Mouse (Mus musculus) forebrain, embryonic 10.5 days (tissue): ENCODE data around the gene Hist1h4c. TPM values are rescaled to one million over a fixed set of nuclear protein-coding genes. Genes with fewer than 3 reads are reported as not detected.
A peak's percentile ranks its signal among the peaks of the same experiment; 100 is the strongest.
"Not testable (repeated sequence)": the region's sequence is repeated elsewhere in the genome, so short reads cannot be mapped to it uniquely, and the experiment has no call there.

Source experiments
- DNase-seq: peaks from one replicate; pipeline ENCODE4 v3.0.0-alpha.2; 2017; ENCODE audit warnings: low spot score; ENCODE audit errors: extremely low spot score
- H3K27ac ChIP-seq: fragments of 300-500 bp; sonication (generic); 2 replicates; pipeline ENCODE4 v1.5.1; 2016; ENCODE audit warnings: mild to moderate bottlenecking
- H3K27me3 ChIP-seq: fragments of 300-500 bp; sonication (generic); 2 replicates; pipeline ENCODE4 v1.6.1; 2016; ENCODE audit warnings: mild to moderate bottlenecking; ENCODE audit not compliant: poor library complexity, severe bottlenecking
- H3K36me3 ChIP-seq: fragments of 300-500 bp; sonication (generic); replicated peaks from 2 replicates; pipeline ENCODE4 v1.6.1; 2016; ENCODE audit warnings: mild to moderate bottlenecking, moderate library complexity
- H3K4me1 ChIP-seq: fragments of 300-500 bp; sonication (generic); 2 replicates; pipeline ENCODE4 v1.6.1; 2016
- H3K4me3 ChIP-seq: fragments of 300-500 bp; sonication (generic); 2 replicates; pipeline ENCODE4 v1.5.1; 2016; ENCODE audit warnings: mild to moderate bottlenecking, moderate library complexity
- H3K9me3 ChIP-seq: fragments of 300-500 bp; sonication (generic); 2 replicates; pipeline ENCODE4 v1.6.1; 2016; ENCODE audit warnings: mild to moderate bottlenecking, moderate library complexity
- WGBS: fragments of 180-500 bp; shearing (Covaris S2); methylation state at CpG from one replicate; pipeline ENCODE4 v1.1.7; 2016; 5-methylcytosine and 5-hydroxymethylcytosine counted together
- polyA plus RNA-seq: library from polyadenylated mRNA; unstranded; fragments of >200 nt; fragmentation: Nextera tagmentation; extraction: Ambion mirVana; gene quantifications from 2 replicates; pipeline ENCODE4 v1.2.1, GENCODE M21; 2016

The Hist1h4c gene
- polyA plus RNA-seq, 1 experiment from 2014 or later: 4.5 TPM

- H3K36me3 ChIP-seq: no peaks in the 10 kb centered on the region
- peak overlapping the region; percentile 93 for H3K27ac ChIP-seq
- H3K27me3 ChIP-seq: no peaks in the 10 kb centered on the region
- DNase-seq: no peak
- 78% methylated on average over 4 of the region's 4 CpGs for WGBS
- H3K9me3 ChIP-seq: no peaks in the 10 kb centered on the region
- H3K4me3 ChIP-seq: peak overlapping the region; percentile 54
- peaks cover 28% of the 10 kb centered on the region for H3K4me1 ChIP-seq
Measured at GRCm38 (mm10) chr13:23685966-23686365, 12.3 kb downstream of the Hist1h4c start.

DNA sequence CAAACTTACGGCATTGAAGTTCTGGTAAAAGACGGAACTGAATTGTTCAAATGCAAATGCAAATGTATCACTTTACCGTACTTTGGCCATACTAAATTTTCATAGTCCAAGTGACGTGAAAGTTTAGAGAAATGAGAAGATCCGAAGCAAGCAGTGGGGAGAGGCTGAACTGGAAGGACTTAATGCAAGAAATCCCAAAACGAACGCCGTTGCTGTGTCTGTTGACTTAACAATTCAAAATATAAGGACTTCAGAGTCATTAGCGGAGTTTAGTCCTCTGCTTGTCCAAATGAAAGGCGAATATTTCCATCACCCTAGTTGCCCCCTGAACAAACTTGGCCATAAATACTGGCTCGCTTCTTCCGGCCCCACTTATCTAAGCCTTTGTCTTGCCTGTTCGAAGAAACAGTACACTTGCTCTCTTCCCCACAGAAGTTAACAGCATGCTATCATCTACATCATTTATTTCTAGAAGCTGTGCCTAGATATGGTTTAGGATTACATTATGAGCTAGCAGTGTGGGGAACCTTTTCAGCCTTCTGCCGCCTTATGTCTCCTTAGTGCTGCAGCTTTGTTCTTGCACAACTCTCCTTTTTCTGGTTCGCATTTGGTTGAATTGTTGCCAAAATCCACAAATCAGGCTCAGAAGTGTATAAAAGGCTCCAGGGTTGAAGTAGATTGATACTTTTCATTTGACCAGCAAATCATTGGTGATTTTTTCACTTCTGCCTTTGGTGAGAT, 13.0 kb downstream of the Hist1h4c start:
- no peaks in the 10 kb centered on the region for H3K27me3 ChIP-seq
- 29% methylated on average over 15 of the region's 15 CpGs for WGBS
- peaks cover 28% of the 10 kb centered on the region for H3K4me1 ChIP-seq
- peak overlapping the region; percentile 54 for H3K4me3 ChIP-seq
- no peaks in the 10 kb centered on the region for H3K36me3 ChIP-seq
- H3K27ac ChIP-seq: peak overlapping the region; percentile 93
- DNase-seq: peak; percentile 47
- no peaks in the 10 kb centered on the region for H3K9me3 ChIP-seq

- not testable (repeated sequence) for H3K27me3 ChIP-seq
- under 1% methylated on average over 19 of the region's 37 CpGs for WGBS
- H3K4me3 ChIP-seq: peak overlapping the region; percentile 54
Measured at GRCm38 (mm10) chr13:23684295-23684945, 13.8 kb downstream of the Hist1h4c start.

GRCm38 (mm10) chr13:23683755-23684281, 14.4 kb downstream of the Hist1h4c start, which contains the start of the genes Hist1h2ac and Hist1h2bc:
Hist1h2ac (minus strand) TSS chr13:23683948.
Hist1h2bc (plus strand) TSS chr13:23684199.
- WGBS: 0% methylated on average over 32 of the region's 32 CpGs

More at GRCm38 (mm10) chr13:23684295-23684945, 13.8 kb downstream of the Hist1h4c start:
- peaks cover 28% of the 10 kb centered on the region for H3K4me1 ChIP-seq
- H3K36me3 ChIP-seq, H3K9me3 ChIP-seq: not testable (repeated sequence)
- peak overlapping the region; percentile 93 for H3K27ac ChIP-seq
- DNase-seq: peak; percentile 60

GRCm38 (mm10) chr13:23682947-23683754, 15.1 kb downstream of the Hist1h4c start:
- DNase-seq: peak; percentile 41
- 11% methylated on average over 16 of the region's 30 CpGs for WGBS
- not testable (repeated sequence) for H3K9me3 ChIP-seq, H3K36me3 ChIP-seq, H3K27me3 ChIP-seq
- peaks cover 28% of the 10 kb centered on the region for H3K4me1 ChIP-seq
- H3K4me3 ChIP-seq: peak overlapping the region; percentile 52
- H3K27ac ChIP-seq: peak overlapping the region; percentile 89

More at GRCm38 (mm10) chr13:23683755-23684281, 14.4 kb downstream of the Hist1h4c start, which contains the start of the genes Hist1h2ac and Hist1h2bc:
- Histone ChIP-seq H3K27me3 (no peaks in the 10 kb centered on the region), H3K27ac (peak within 1 kb of the TSS; percentile 93), H3K9me3 (no peaks in the 10 kb centered on the region), H3K36me3 (no peaks in the 10 kb centered on the region), H3K4me3 (peak within 1 kb of the TSS; percentile 54), H3K4me1 (peaks cover 28% of the 10 kb centered on the region)
- peak; percentile 85 for DNase-seq

DNA sequence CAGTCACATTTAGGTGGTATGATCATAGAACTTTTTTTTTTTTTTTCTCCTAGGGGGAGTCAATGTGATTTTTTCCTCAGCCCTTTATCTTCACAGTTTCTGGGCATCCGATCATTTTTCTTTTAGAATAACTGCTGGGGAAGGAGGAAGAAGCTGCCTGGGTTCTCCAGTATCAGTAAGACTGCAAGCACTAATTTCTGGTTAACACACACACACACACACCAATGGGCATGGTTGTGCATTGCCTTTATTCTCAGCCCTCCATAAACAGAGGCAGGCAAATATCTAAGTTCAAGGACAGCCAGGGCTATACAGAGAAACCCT, 15.7 kb downstream of the Hist1h4c start:
- no peaks in the 10 kb centered on the region for H3K36me3 ChIP-seq
- peak overlapping the region; percentile 89 for H3K27ac ChIP-seq
- no peaks in the 10 kb centered on the region for H3K27me3 ChIP-seq
- no peak for DNase-seq
- H3K9me3 ChIP-seq: no peaks in the 10 kb centered on the region
- WGBS: 43% methylated on average over 1 of the region's 1 CpGs
- H3K4me1 ChIP-seq: peaks cover 28% of the 10 kb centered on the region
- peak overlapping the region; percentile 52 for H3K4me3 ChIP-seq

GRCm38 (mm10) chr13:23681990-23682582, 16.2 kb downstream of the Hist1h4c start:
- Histone ChIP-seq H3K4me1 (peaks cover 28% of the 10 kb centered on the region), H3K36me3 (no peaks in the 10 kb centered on the region), H3K27me3 (no peaks in the 10 kb centered on the region), H3K27ac (peak overlapping the region; percentile 89), H3K9me3 (no peaks in the 10 kb centered on the region), H3K4me3 (peak overlapping the region; percentile 52)
- DNase-seq: peak; percentile 33
- 88% methylated on average over 6 of the region's 6 CpGs for WGBS

GRCm38 (mm10) chr13:23662536-23662935, 35.7 kb downstream of the Hist1h4c start:
- WGBS: 83% methylated on average over 3 of the region's 3 CpGs
- DNase-seq: no peak

GRCm38 (mm10) chr13:23659636-23660366, 38.5 kb downstream of the Hist1h4c start:
- 84% methylated on average over 6 of the region's 6 CpGs for WGBS
- DNase-seq: no peak

More at GRCm38 (mm10) chr13:23662536-23662935, 35.7 kb downstream of the Hist1h4c start:
- no peaks in the 10 kb centered on the region for H3K36me3 ChIP-seq
- no peak overlapping the region for H3K27ac ChIP-seq
- no peaks in the 10 kb centered on the region for H3K4me1 ChIP-seq
- no peaks in the 10 kb centered on the region for H3K27me3 ChIP-seq
- H3K9me3 ChIP-seq: no peaks in the 10 kb centered on the region
- no peak overlapping the region for H3K4me3 ChIP-seq

More at GRCm38 (mm10) chr13:23659636-23660366, 38.5 kb downstream of the Hist1h4c start:
- Histone ChIP-seq H3K4me3 (no peak overlapping the region), H3K36me3 (no peaks in the 10 kb centered on the region), H3K9me3 (no peaks in the 10 kb centered on the region), H3K27me3 (no peaks in the 10 kb centered on the region), H3K27ac (no peak overlapping the region), H3K4me1 (no peaks in the 10 kb centered on the region)
